ENCODE assay signal across 20 mouse cellular contexts in genomic region chr17:42190206-42190902, GRCm38 (mm10).
DNase-seq lines count a peak whose midpoint lies in the region; ATAC-seq lines count a peak whose summit lies in the region.
"Had no signal": no experiment of that assay in that cellular context is flagged by ENCODE, and none has a peak within 500 bp of the region (broad histone marks: within the 10 kb centered on the region; RNA-seq: fewer than 3 reads in every experiment).

No protein-coding gene starts in this region.

- no peak overlapping the region for H3K9ac ChIP-seq in hindbrain, embryonic 15.5 days
- no peak overlapping the region for H3K9ac ChIP-seq in hindbrain, embryonic 11.5 days (ENCODE audit: low read depth, low read length)
- H3K9ac ChIP-seq: embryonic facial prominence, embryonic 15.5 days; hindbrain, embryonic 12.5 days; midbrain, embryonic 15.5 days had no signal

- H3K4me3 ChIP-seq in hindbrain, embryonic 15.5 days = no peak overlapping the region
- no peak overlapping the region for H3K4me3 ChIP-seq in hindbrain, embryonic 11.5 days (ENCODE audit: low read depth, low read length)
- H3K4me3 ChIP-seq: embryonic facial prominence, embryonic 15.5 days; hindbrain, embryonic 12.5 days; megakaryocyte, embryonic 14.5 days; midbrain, embryonic 15.5 days had no signal

- H3K4me1 ChIP-seq in hindbrain, embryonic 15.5 days (replicated peaks) = no peaks in the 10 kb centered on the region
- H3K4me1 ChIP-seq in hindbrain, embryonic 11.5 days (replicated peaks; ENCODE audit: control insufficient read depth, insufficient read depth, low read length) = no peaks in the 10 kb centered on the region
- H3K4me1 ChIP-seq: embryonic facial prominence, embryonic 15.5 days; hindbrain, embryonic 12.5 days; megakaryocyte, embryonic 14.5 days; midbrain, embryonic 15.5 days had no signal

- WGBS in hindbrain, embryonic 15.5 days = 70% methylated on average over 8 of the region's 8 CpGs
- WGBS in hindbrain, embryonic 11.5 days = 80% methylated on average over 8 of the region's 8 CpGs

- ATAC-seq in hindbrain, embryonic 15.5 days (ENCODE audit: low FRiP score, low read depth) = peak; percentile 73; the same call in 1 of the 2 replicates
- ATAC-seq in hindbrain, embryonic 11.5 days (ENCODE audit: low FRiP score) = no peak
- peak; percentile 97 for ATAC-seq in cerebellum, adult (ENCODE audit: insufficient number of reproducible peaks, low FRiP score, low TSS enrichment)
- ATAC-seq: intestine, embryonic 16.5 days; midbrain, embryonic 15.5 days had no signal

- no peaks in the 10 kb centered on the region for H3K9me3 ChIP-seq in hindbrain, embryonic 15.5 days
- H3K9me3 ChIP-seq in hindbrain, embryonic 11.5 days (ENCODE audit: control insufficient read depth, low read length) = no peaks in the 10 kb centered on the region
- H3K9me3 ChIP-seq: embryonic facial prominence, embryonic 15.5 days; hindbrain, embryonic 12.5 days; midbrain, embryonic 15.5 days had no signal

- H3K27ac ChIP-seq in hindbrain, embryonic 15.5 days (replicated peaks) = 0 out of 2 replicates have a peak overlapping the region, but pooled peaks have one; percentile 38
- H3K27ac ChIP-seq in hindbrain, embryonic 11.5 days (ENCODE audit: low read depth, low read length) = no peak overlapping the region
- H3K27ac ChIP-seq: embryonic facial prominence, embryonic 15.5 days; hindbrain, embryonic 12.5 days; midbrain, embryonic 15.5 days; stomach, postnatal 0 days had no signal

- no peak overlapping the region for H3K4me2 ChIP-seq in hindbrain, embryonic 15.5 days
- H3K4me2 ChIP-seq in hindbrain, embryonic 11.5 days (replicated peaks; ENCODE audit: low read depth, low read length) = no peak overlapping the region
- H3K4me2 ChIP-seq: embryonic facial prominence, embryonic 15.5 days; hindbrain, embryonic 12.5 days; liver, embryonic 11.5 days; midbrain, embryonic 15.5 days had no signal

- H3K36me3 ChIP-seq in hindbrain, embryonic 15.5 days = no peaks in the 10 kb centered on the region
- H3K36me3 ChIP-seq in hindbrain, embryonic 11.5 days (ENCODE audit: control insufficient read depth, insufficient read depth, low read length) = no peaks in the 10 kb centered on the region
- H3K36me3 ChIP-seq: embryonic facial prominence, embryonic 15.5 days; hindbrain, embryonic 12.5 days; midbrain, embryonic 15.5 days had no signal

- DNase-seq in hindbrain, embryonic 11.5 days (ENCODE audit: low spot score) = no peak
- DNase-seq in R1 (ENCODE audit: low read depth, low spot score) = peak; percentile 11
- DNase-seq in cerebellum, adult 9-11 months = peak; percentile 70
- no peak for DNase-seq in natural killer cell, adult 2 months (ENCODE audit: low spot score in 2 of 2)
- DNase-seq in left cerebral cortex, adult 18-20 months (ENCODE audit: low spot score in 2 of 2) = no peak
- DNase-seq: gastrocnemius, postnatal 14 days; kidney, postnatal 4 days; layer of hippocampus, postnatal 36 days; lung, adult 18-20 months; right cerebral cortex, postnatal 4 days had no signal

- no peaks in the 10 kb centered on the region for H3K27me3 ChIP-seq in hindbrain, embryonic 15.5 days
- H3K27me3 ChIP-seq in hindbrain, embryonic 11.5 days (ENCODE audit: control insufficient read depth, insufficient read depth, low read length) = no peaks in the 10 kb centered on the region
- H3K27me3 ChIP-seq: CH12.LX; embryonic facial prominence, embryonic 15.5 days; hindbrain, embryonic 12.5 days; megakaryocyte, embryonic 14.5 days; midbrain, embryonic 15.5 days had no signal

Comparison
In these comparisons a context has a peak if more than half of its experiments do, and no peak if none do; other contexts are left out.
1. DNase-seq: peak in R1 (single experiment) and cerebellum, adult 9-11 months (single experiment); none in hindbrain, embryonic 11.5 days (single experiment), natural killer cell, adult 2 months (0 of 2) and left cerebral cortex, adult 18-20 months (0 of 2).